Mouse (Mus musculus) Patski (cell line): ENCODE measurements at regions not wholly inside any gene's neighbourhood (a gene's known extent, or its start where the extent isn't known, plus 50 kb on each side); places are given as distances from the start of the nearest gene placed in this dataset.

Source experiments
- ATAC-seq: fragments of 100-300 bp; one replicate; pipeline ENCODE4 v1.8.0; 2021
- CTCF ChIA-PET: fragments of 350-600 bp; sonication (Branson Sonifier 250); formaldehyde crosslinking; loops from one replicate; lab custom pipeline; 2022; ENCODE audit warnings: inconsistent platforms; lab: Charles Lee
- POLR2A ChIA-PET: fragments of 350-600 bp; sonication (Branson Sonifier 250); formaldehyde crosslinking; loops from one replicate; lab custom pipeline; 2022; ENCODE audit warnings: antibody characterized with exemption, inconsistent platforms; lab: Charles Lee
- DNase-seq: peaks from one replicate; pipeline ENCODE4 v3.0.0-alpha.2; 2011; ENCODE audit warnings: low read depth, low spot score
- H3K27me3 ChIP-seq: fragments of 371-371 bp; one replicate; pipeline ENCODE4 v1.5.1; 2021
- CTCF ChIP-seq: fragments of 100-300 bp; IDR thresholded peaks from one replicate; pipeline ENCODE4 v1.5.1; 2021
- in situ Hi-C: fragments of 300-500 bp; cut with MboI; formaldehyde crosslinking; loops from 3 replicates; pipeline ENCODE4 v1.11.1; 2018; ENCODE audit warnings: low pct_unique_long_range_greater_than_20kb, mixed read lengths

DNA sequence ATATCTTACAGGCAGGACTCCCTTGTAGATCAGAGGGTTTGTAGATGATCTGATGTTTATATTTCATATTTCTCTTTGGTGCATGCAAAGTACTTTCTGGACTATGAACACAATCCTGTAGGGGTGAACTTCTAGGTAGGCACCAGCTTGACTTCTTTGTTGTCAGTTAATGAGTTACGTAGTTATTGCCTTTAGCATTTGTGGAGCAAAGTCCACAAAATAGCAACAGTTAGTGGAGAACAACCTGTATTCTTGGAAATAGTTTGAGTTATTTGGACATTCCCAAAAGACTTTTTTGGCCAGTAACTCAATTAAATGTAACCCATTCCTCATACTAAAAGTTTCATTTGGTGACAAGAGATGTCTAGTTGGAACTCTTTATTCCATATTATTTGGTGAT lies 306.0 kb downstream of the Gm6377 start:
- in situ Hi-C loops: no loop called here
- TF ChIP-seq CTCF: no peak
- no peak for DNase-seq
- ChIA-PET CTCF (no interaction called here), POLR2A (no interaction called here)
- no peak for ATAC-seq
- H3K27me3 ChIP-seq: peaks cover 6% of the 10 kb centered on the region

DNA sequence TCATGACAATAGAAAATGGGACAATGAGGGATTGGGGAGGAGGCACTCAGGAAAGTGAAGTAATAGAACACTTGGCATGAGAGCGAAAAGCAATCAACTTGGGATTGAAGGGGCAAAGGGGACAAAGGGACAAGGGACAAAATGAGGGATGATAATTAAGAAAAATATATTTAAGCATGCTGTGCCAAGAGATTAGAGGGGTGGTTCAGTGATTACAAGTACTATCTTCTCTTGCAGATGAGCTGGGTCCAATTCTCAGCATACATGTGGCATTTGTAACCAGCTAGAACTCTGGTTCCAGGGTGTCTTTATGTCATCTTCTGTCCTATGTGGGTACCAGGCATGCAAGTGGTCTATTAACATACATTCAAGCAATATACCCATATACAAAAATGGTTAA lies 355.9 kb downstream of the Gm6377 start:
- ATAC-seq (no peak), DNase-seq (no peak)
- ChIA-PET POLR2A (no interaction called here), CTCF (no interaction called here)
- peaks cover 22% of the 10 kb centered on the region for H3K27me3 ChIP-seq
- in situ Hi-C loops: no loop called here
- no peak for TF ChIP-seq CTCF

GRCm38 (mm10) chrX:109587360-109587759 lies 390.8 kb downstream of the Gm6377 start:
- ATAC-seq: no peak
- ChIA-PET POLR2A (no interaction called here), CTCF (no interaction called here)
- in situ Hi-C loops: no loop called here
- peaks cover 21% of the 10 kb centered on the region for H3K27me3 ChIP-seq
- DNase-seq: no peak
- TF ChIP-seq CTCF: peak; percentile 29

GRCm38 (mm10) chrX:109626979-109627761 lies 430.6 kb downstream of the Gm6377 start:
- no peak for ATAC-seq

More at GRCm38 (mm10) chrX:109626979-109627761, 430.6 kb downstream of the Gm6377 start:
- in situ Hi-C loops: no loop called here
- ChIA-PET POLR2A (no interaction called here), CTCF (interaction anchor here (1.2 kb wide), 1 partner anchor 21 kb away, joined by 3 read pairs; no protein-coding TSS in a partner anchor)
- no peak for DNase-seq
- peaks cover 11% of the 10 kb centered on the region for H3K27me3 ChIP-seq
- no peak for TF ChIP-seq CTCF
